Mouse (Mus musculus): ENCODE data around the gene Kansl1. TPM values are rescaled to one million over a fixed set of nuclear protein-coding genes. Genes with fewer than 3 reads are reported as not detected.

Kansl1 gene
- polyA plus RNA-seq, 1 experiment: 81.7 TPM

GRCm38 (mm10) chr11:104316685-104317400 is 151.8 kb downstream of the Kansl1 start:
- Histone ChIP-seq H3K9me3 (replicated peaks; ENCODE audit: control insufficient read depth, insufficient read depth, low read length, poor library complexity, severe bottlenecking) (no peaks in the 10 kb centered on the region), H3K4me3 (ENCODE audit: low read depth, low read length) (no peak overlapping the region), H3K27ac (ENCODE audit: insufficient read depth, low read length) (no peak overlapping the region), H3K9ac (ENCODE audit: low read depth, poor library complexity, severe bottlenecking) (no peak overlapping the region), H3K27me3 (ENCODE audit: control insufficient read depth, insufficient read depth, low read length, poor library complexity, severe bottlenecking) (no peaks in the 10 kb centered on the region), H3K36me3 (ENCODE audit: control insufficient read depth, insufficient read depth, low read length, poor library complexity, severe bottlenecking) (no peaks in the 10 kb centered on the region; the same call in 1 of the 2 replicates), H3K4me1 (ENCODE audit: control insufficient read depth, insufficient read depth, low read length) (peaks cover 17% of the 10 kb centered on the region)
- TF ChIP-seq POLR2A (IDR thresholded peaks at IDR 0.05; ENCODE audit: insufficient read depth, low read length): no peak
- no peak for TF ChIP-seq EP300 (IDR thresholded peaks at IDR 0.05; ENCODE audit: insufficient read depth, low read depth, low read length)
- TF ChIP-seq CTCF (IDR thresholded peaks at IDR 0.05; ENCODE audit: low read depth, low read length): no peak

GRCm38 (mm10) chr11:104315703-104316102 is 153.0 kb downstream of the Kansl1 start:
- no peaks in the 10 kb centered on the region; the same call in 1 of the 2 replicates for H3K36me3 ChIP-seq (ENCODE audit: control insufficient read depth, insufficient read depth, low read length, poor library complexity, severe bottlenecking)
- no peaks in the 10 kb centered on the region for H3K27me3 ChIP-seq (ENCODE audit: control insufficient read depth, insufficient read depth, low read length, poor library complexity, severe bottlenecking)
- no peak overlapping the region for H3K27ac ChIP-seq (ENCODE audit: insufficient read depth, low read length)
- H3K4me3 ChIP-seq (ENCODE audit: low read depth, low read length): no peak overlapping the region
- no peaks in the 10 kb centered on the region for H3K9me3 ChIP-seq (replicated peaks; ENCODE audit: control insufficient read depth, insufficient read depth, low read length, poor library complexity, severe bottlenecking)
- no peak overlapping the region for H3K9ac ChIP-seq (ENCODE audit: low read depth, poor library complexity, severe bottlenecking)
- peaks cover 12% of the 10 kb centered on the region for H3K4me1 ChIP-seq (ENCODE audit: control insufficient read depth, insufficient read depth, low read length)
- TF ChIP-seq CTCF (IDR thresholded peaks at IDR 0.05; ENCODE audit: low read depth, low read length) (peak; percentile 93), EP300 (IDR thresholded peaks at IDR 0.05; ENCODE audit: insufficient read depth, low read depth, low read length) (no peak), POLR2A (IDR thresholded peaks at IDR 0.05; ENCODE audit: insufficient read depth, low read length) (no peak)

- Histone ChIP-seq H3K9me3 (replicated peaks; ENCODE audit: control insufficient read depth, insufficient read depth, low read length, poor library complexity, severe bottlenecking) (no peaks in the 10 kb centered on the region), H3K4me3 (ENCODE audit: low read depth, low read length) (no peak overlapping the region), H3K27me3 (ENCODE audit: control insufficient read depth, insufficient read depth, low read length, poor library complexity, severe bottlenecking) (no peaks in the 10 kb centered on the region), H3K9ac (ENCODE audit: low read depth, poor library complexity, severe bottlenecking) (no peak overlapping the region), H3K36me3 (ENCODE audit: control insufficient read depth, insufficient read depth, low read length, poor library complexity, severe bottlenecking) (no peaks in the 10 kb centered on the region; the same call in 1 of the 2 replicates), H3K4me1 (ENCODE audit: control insufficient read depth, insufficient read depth, low read length) (peaks cover 11% of the 10 kb centered on the region), H3K27ac (ENCODE audit: insufficient read depth, low read length) (peak overlapping the region; percentile 62)
- TF ChIP-seq EP300 (IDR thresholded peaks at IDR 0.05; ENCODE audit: insufficient read depth, low read depth, low read length): no peak
- TF ChIP-seq POLR2A (IDR thresholded peaks at IDR 0.05; ENCODE audit: insufficient read depth, low read length): no peak
- peak; percentile 90 for TF ChIP-seq CTCF (IDR thresholded peaks at IDR 0.05; ENCODE audit: low read depth, low read length)
Observed at GRCm38 (mm10) chr11:104311643-104312042, 157.0 kb downstream of the Kansl1 start.

- peaks cover 11% of the 10 kb centered on the region for H3K4me1 ChIP-seq (ENCODE audit: control insufficient read depth, insufficient read depth, low read length)
- TF ChIP-seq EP300 (IDR thresholded peaks at IDR 0.05; ENCODE audit: insufficient read depth, low read depth, low read length): peak; percentile 77; the same call in 1 of the 2 replicates
- no peak for TF ChIP-seq POLR2A (IDR thresholded peaks at IDR 0.05; ENCODE audit: insufficient read depth, low read length)
- H3K4me3 ChIP-seq (ENCODE audit: low read depth, low read length): peak overlapping the region; percentile 72
- H3K27me3 ChIP-seq (ENCODE audit: control insufficient read depth, insufficient read depth, low read length, poor library complexity, severe bottlenecking): no peaks in the 10 kb centered on the region
- no peaks in the 10 kb centered on the region for H3K9me3 ChIP-seq (replicated peaks; ENCODE audit: control insufficient read depth, insufficient read depth, low read length, poor library complexity, severe bottlenecking)
- peak overlapping the region; percentile 62 for H3K27ac ChIP-seq (ENCODE audit: insufficient read depth, low read length)
- H3K9ac ChIP-seq (ENCODE audit: low read depth, poor library complexity, severe bottlenecking): peak overlapping the region; percentile 84
- no peaks in the 10 kb centered on the region; the same call in 1 of the 2 replicates for H3K36me3 ChIP-seq (ENCODE audit: control insufficient read depth, insufficient read depth, low read length, poor library complexity, severe bottlenecking)
Observed at GRCm38 (mm10) chr11:104310226-104310887, 158.3 kb downstream of the Kansl1 start.

- Histone ChIP-seq H3K27me3 (ENCODE audit: control insufficient read depth, insufficient read depth, low read length, poor library complexity, severe bottlenecking) (no peaks in the 10 kb centered on the region), H3K36me3 (ENCODE audit: control insufficient read depth, insufficient read depth, low read length, poor library complexity, severe bottlenecking) (no peaks in the 10 kb centered on the region; the same call in 1 of the 2 replicates), H3K27ac (ENCODE audit: insufficient read depth, low read length) (peak overlapping the region; percentile 56), H3K4me3 (ENCODE audit: low read depth, low read length) (peak overlapping the region; percentile 72), H3K9me3 (replicated peaks; ENCODE audit: control insufficient read depth, insufficient read depth, low read length, poor library complexity, severe bottlenecking) (no peaks in the 10 kb centered on the region), H3K4me1 (ENCODE audit: control insufficient read depth, insufficient read depth, low read length) (peaks cover 11% of the 10 kb centered on the region), H3K9ac (ENCODE audit: low read depth, poor library complexity, severe bottlenecking) (peak overlapping the region; percentile 84)
- TF ChIP-seq CTCF (IDR thresholded peaks at IDR 0.05; ENCODE audit: low read depth, low read length) (no peak), POLR2A (IDR thresholded peaks at IDR 0.05; ENCODE audit: insufficient read depth, low read length) (no peak), EP300 (IDR thresholded peaks at IDR 0.05; ENCODE audit: insufficient read depth, low read depth, low read length) (no peak)
Observed at GRCm38 (mm10) chr11:104309377-104310225, 159.1 kb downstream of the Kansl1 start.

Measured in ES-Bruce4 (cell line).